Mouse (Mus musculus) CD4-positive, CD25-positive, alpha-beta regulatory T cell, adult 9 weeks (primary cell): ENCODE results near the gene Edem1. TPM values are rescaled to one million over a fixed set of nuclear protein-coding genes. Genes with fewer than 3 reads are reported as not detected.

Experiments
- polyA plus RNA-seq: library from polyadenylated mRNA; unstranded; fragments of 100-300 nt; shearing (Covaris generic); gene quantifications from one replicate; pipeline ENCODE4 v1.2.1, GENCODE M21; 2017

Gene Edem1
- polyA plus RNA-seq = 32.4 TPM

GRCm38 (mm10) chr6:108828234-108828868, at the start of gene Edem1:
Edem1 (plus strand) TSS chr6:108828641.

GRCm38 (mm10) chr6:108782526-108783183, 45.8 kb upstream of the Edem1 start, which contains the start of gene Arl8b:
Arl8b (plus strand) TSS chr6:108783099.

Other genes starting within 250 kb of the Edem1 start
- gene Bhlhe40, start 168.0 kb upstream of the Edem1 start, polyA plus RNA-seq = 38.8 TPM
- gene Arl8b, start 45.5 kb upstream of the Edem1 start, polyA plus RNA-seq = 19.7 TPM